Mouse (Mus musculus): Measurements from ENCODE around the gene Slc5a11.

GRCm38 (mm10) chr7:123214365-123215075 is at the start of gene Slc5a11:
- no peak for TF ChIP-seq EP300 (IDR thresholded peaks at IDR 0.05)
- TF ChIP-seq CTCF (IDR thresholded peaks at IDR 0.05): no peak
